Mouse (Mus musculus): ENCODE measurements around the gene Hs2st1. TPM values are rescaled to one million over a fixed set of nuclear protein-coding genes. Genes with fewer than 3 reads are reported as not detected.

Hs2st1 gene
- polyA plus RNA-seq, 1 experiment from 2014 or later: 6.1 TPM

DNA sequence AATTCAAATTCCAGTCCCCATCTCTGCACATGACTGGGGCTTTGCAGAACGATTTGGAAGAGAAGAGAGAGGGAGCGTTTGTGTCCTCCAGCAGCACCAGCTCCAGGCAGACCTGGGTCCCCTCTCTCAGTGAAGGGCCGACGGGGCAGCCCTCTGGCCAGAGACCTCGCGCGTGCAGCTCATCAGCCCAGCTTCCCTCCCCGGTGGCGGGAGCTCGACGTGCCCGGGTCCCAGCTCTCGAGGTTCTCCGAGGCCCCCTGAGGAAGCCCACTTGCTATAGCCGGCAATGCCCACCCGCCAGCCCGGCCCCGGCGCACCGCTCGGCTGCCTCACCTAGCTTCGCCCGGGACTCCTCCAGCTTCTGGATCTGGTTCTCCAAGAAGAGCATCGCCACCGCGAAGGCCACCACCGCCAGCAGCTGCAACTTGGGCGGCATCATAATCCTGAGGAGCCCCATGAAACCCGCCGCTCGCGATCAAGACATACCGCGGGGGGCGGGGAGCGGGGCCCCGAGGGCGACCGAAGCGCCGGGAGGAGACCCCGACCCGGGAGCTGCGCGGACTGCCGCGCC is 495 bp downstream of the Hs2st1 start:
- peaks cover 41% of the 10 kb centered on the region for H3K4me1 ChIP-seq (replicated peaks)
- ATAC-seq (replicated peaks; ENCODE audit: insufficient number of reproducible peaks, insufficient read depth, low FRiP score, low read depth): peak; percentile 8; the same call in 1 of the 2 replicates
- WGBS: under 1% methylated on average over 40 of the region's 47 CpGs

DNA sequence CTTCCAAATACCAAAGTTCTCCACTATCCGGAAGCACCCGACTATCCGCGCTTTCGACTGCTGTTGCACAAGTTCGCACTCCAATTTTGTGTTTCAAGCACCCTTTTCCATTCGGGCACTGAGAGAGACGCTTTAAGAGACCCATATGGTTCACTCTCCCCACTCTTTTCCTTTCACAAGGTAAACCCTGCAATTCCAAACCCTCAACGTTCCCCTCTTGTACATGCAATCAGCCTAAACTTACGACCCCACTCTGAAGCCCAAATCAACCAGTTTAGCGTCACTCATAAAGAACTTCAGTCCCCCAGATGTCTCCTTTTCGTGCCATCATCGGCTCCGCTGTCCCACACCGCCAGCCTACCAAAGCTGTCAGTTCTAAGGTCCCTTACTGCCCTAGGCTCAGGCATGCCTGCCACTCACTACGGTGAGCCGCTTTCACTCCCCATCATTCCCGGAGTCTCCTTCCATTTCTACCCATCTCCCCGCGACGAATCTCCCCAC is 1.1 kb downstream of the Hs2st1 start:
- no peaks in the 10 kb centered on the region for H3K9me3 ChIP-seq (replicated peaks)
- H3K4me2 ChIP-seq: peak overlapping the region; percentile 93
- no peaks in the 10 kb centered on the region for H3K27me3 ChIP-seq
- H3K4me1 ChIP-seq (replicated peaks): peaks cover 39% of the 10 kb centered on the region
- peak overlapping the region; percentile 86; the same call in 1 of the 2 replicates for H3K27ac ChIP-seq
- no peaks in the 10 kb centered on the region; the same call in 1 of the 2 replicates for H3K36me3 ChIP-seq
- peak overlapping the region; percentile 96 for H3K9ac ChIP-seq
- ATAC-seq (replicated peaks; ENCODE audit: insufficient number of reproducible peaks, insufficient read depth, low FRiP score, low read depth): no peak
- under 1% methylated on average over 21 of the region's 21 CpGs for WGBS
- peak overlapping the region; percentile 76 for H3K4me3 ChIP-seq

More for the DNA sequence above, 495 bp downstream of the Hs2st1 start:
- H3K36me3 ChIP-seq: no peaks in the 10 kb centered on the region; the same call in 1 of the 2 replicates
- H3K27me3 ChIP-seq: no peaks in the 10 kb centered on the region
- H3K9me3 ChIP-seq (replicated peaks): no peaks in the 10 kb centered on the region
- H3K9ac ChIP-seq: peak overlapping the region; percentile 96
- peak overlapping the region; percentile 86 for H3K27ac ChIP-seq
- peak overlapping the region; percentile 76 for H3K4me3 ChIP-seq
- H3K4me2 ChIP-seq: peak overlapping the region; percentile 93

GRCm38 (mm10) chr3:144565212-144565611 is 4.8 kb downstream of the Hs2st1 start:
- no peaks in the 10 kb centered on the region for H3K36me3 ChIP-seq
- no peaks in the 10 kb centered on the region for H3K9me3 ChIP-seq (replicated peaks)
- H3K9ac ChIP-seq: no peak overlapping the region
- ATAC-seq (replicated peaks; ENCODE audit: insufficient number of reproducible peaks, insufficient read depth, low FRiP score, low read depth): no peak
- H3K4me1 ChIP-seq (replicated peaks): peaks cover 26% of the 10 kb centered on the region
- 59% methylated on average over 7 of the region's 7 CpGs for WGBS
- H3K27ac ChIP-seq: no peak overlapping the region
- H3K4me2 ChIP-seq: no peak overlapping the region
- H3K27me3 ChIP-seq: no peaks in the 10 kb centered on the region
- no peak overlapping the region for H3K4me3 ChIP-seq

GRCm38 (mm10) chr3:144563916-144564315 is 6.1 kb downstream of the Hs2st1 start:
- 78% methylated on average over 7 of the region's 7 CpGs for WGBS
- no peak for ATAC-seq (replicated peaks; ENCODE audit: insufficient number of reproducible peaks, insufficient read depth, low FRiP score, low read depth)
- Histone ChIP-seq H3K4me3 (no peak overlapping the region), H3K4me1 (replicated peaks) (peaks cover 26% of the 10 kb centered on the region), H3K4me2 (no peak overlapping the region), H3K36me3 (no peaks in the 10 kb centered on the region), H3K27me3 (no peaks in the 10 kb centered on the region), H3K9ac (no peak overlapping the region), H3K9me3 (replicated peaks) (no peaks in the 10 kb centered on the region), H3K27ac (no peak overlapping the region)

- H3K9me3 ChIP-seq (replicated peaks): no peaks in the 10 kb centered on the region
- H3K27me3 ChIP-seq: no peaks in the 10 kb centered on the region
- no peak overlapping the region for H3K27ac ChIP-seq
- no peaks in the 10 kb centered on the region for H3K36me3 ChIP-seq
- H3K9ac ChIP-seq: peak overlapping the region; percentile 45; the same call in 1 of the 2 replicates
- peak overlapping the region; percentile 54 for H3K4me2 ChIP-seq
- WGBS: 43% methylated on average over 22 of the region's 22 CpGs
- peaks cover 34% of the 10 kb centered on the region for H3K4me1 ChIP-seq (replicated peaks)
- peak overlapping the region; percentile 28 for H3K4me3 ChIP-seq
- ATAC-seq (replicated peaks; ENCODE audit: insufficient number of reproducible peaks, insufficient read depth, low FRiP score, low read depth): no peak; the same call in 1 of the 2 replicates
These were observed 8.3 kb downstream of the Hs2st1 start for GRCm38 (mm10) chr3:144561511-144562250.

- Histone ChIP-seq H3K4me2 (no peak overlapping the region), H3K27ac (no peak overlapping the region), H3K9ac (no peak overlapping the region), H3K4me1 (replicated peaks) (peaks cover 28% of the 10 kb centered on the region), H3K27me3 (no peaks in the 10 kb centered on the region), H3K36me3 (no peaks in the 10 kb centered on the region), H3K4me3 (no peak overlapping the region), H3K9me3 (replicated peaks) (no peaks in the 10 kb centered on the region)
- no peak for ATAC-seq (replicated peaks; ENCODE audit: insufficient number of reproducible peaks, insufficient read depth, low FRiP score, low read depth)
- WGBS: 54% methylated on average over 5 of the region's 5 CpGs
These were observed 11.7 kb downstream of the Hs2st1 start for GRCm38 (mm10) chr3:144558274-144558673.

DNA sequence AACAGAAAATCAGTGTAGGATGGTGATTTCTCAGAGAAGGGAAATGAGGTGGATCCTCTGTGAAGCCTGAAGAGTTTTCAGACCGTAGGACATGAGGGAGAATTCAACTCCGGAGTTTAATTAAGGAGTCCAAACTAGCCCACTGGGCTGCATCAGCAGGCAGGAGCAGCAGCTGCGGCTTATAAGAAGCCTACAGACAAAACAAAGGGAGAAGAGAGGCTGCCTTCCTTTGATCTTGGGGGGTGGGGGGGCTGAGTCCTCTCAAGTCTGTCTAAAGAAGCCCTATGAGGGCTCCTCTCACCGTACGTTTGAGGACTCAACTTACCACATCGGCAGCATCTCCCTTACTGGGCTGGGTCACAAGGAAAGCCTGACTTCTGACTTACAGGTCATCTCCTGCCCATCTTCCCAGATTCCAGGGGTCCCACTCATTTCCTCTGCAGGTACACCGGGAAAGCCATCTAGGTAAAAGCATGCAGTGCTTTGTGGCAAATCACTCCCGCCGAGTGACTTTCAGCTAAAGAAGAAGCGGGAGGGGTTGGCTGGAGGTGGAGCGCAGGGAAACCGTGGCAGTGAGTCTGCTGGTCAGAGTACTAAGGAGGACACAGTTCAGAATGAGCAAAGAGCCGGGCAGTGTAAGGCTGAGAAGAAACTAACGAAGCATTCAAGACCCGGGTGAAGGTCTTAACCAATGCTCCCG is 13.2 kb downstream of the Hs2st1 start:
- H3K36me3 ChIP-seq: no peaks in the 10 kb centered on the region
- peak overlapping the region; percentile 4; the same call in 1 of the 2 replicates for H3K9ac ChIP-seq
- H3K4me2 ChIP-seq: peak overlapping the region; percentile 42
- no peaks in the 10 kb centered on the region for H3K27me3 ChIP-seq
- WGBS: 20% methylated on average over 16 of the region's 16 CpGs
- ATAC-seq (replicated peaks; ENCODE audit: insufficient number of reproducible peaks, insufficient read depth, low FRiP score, low read depth): 0 out of 2 replicates have a peak, but pooled peaks have one; percentile 27
- peaks cover 26% of the 10 kb centered on the region for H3K4me1 ChIP-seq (replicated peaks)
- H3K27ac ChIP-seq: no peak overlapping the region
- H3K9me3 ChIP-seq (replicated peaks): no peaks in the 10 kb centered on the region
- no peak overlapping the region; the same call in 1 of the 2 replicates for H3K4me3 ChIP-seq

- WGBS: 88% methylated on average over 7 of the region's 7 CpGs
- no peaks in the 10 kb centered on the region for H3K9me3 ChIP-seq (replicated peaks)
- H3K36me3 ChIP-seq: no peaks in the 10 kb centered on the region
- no peak overlapping the region for H3K4me2 ChIP-seq
- H3K27me3 ChIP-seq: no peaks in the 10 kb centered on the region
- H3K27ac ChIP-seq: no peak overlapping the region
- no peak overlapping the region for H3K4me3 ChIP-seq
- H3K4me1 ChIP-seq (replicated peaks): peaks cover 23% of the 10 kb centered on the region
- no peak overlapping the region for H3K9ac ChIP-seq
- no peak for ATAC-seq (replicated peaks; ENCODE audit: insufficient number of reproducible peaks, insufficient read depth, low FRiP score, low read depth)
These were observed 14.8 kb downstream of the Hs2st1 start for GRCm38 (mm10) chr3:144555144-144555543.

- Histone ChIP-seq H3K4me1 (replicated peaks) (peaks cover 23% of the 10 kb centered on the region), H3K27ac (no peak overlapping the region), H3K4me3 (no peak overlapping the region), H3K27me3 (no peaks in the 10 kb centered on the region), H3K4me2 (no peak overlapping the region), H3K9me3 (replicated peaks) (no peaks in the 10 kb centered on the region), H3K9ac (no peak overlapping the region), H3K36me3 (no peaks in the 10 kb centered on the region)
- WGBS: 77% methylated on average over 9 of the region's 9 CpGs
- ATAC-seq (replicated peaks; ENCODE audit: insufficient number of reproducible peaks, insufficient read depth, low FRiP score, low read depth): no peak
These were observed 15.5 kb downstream of the Hs2st1 start for GRCm38 (mm10) chr3:144554503-144554902.

GRCm38 (mm10) chr3:144553942-144554341 is 16.0 kb downstream of the Hs2st1 start:
- WGBS: 41% methylated on average over 7 of the region's 7 CpGs
- no peak overlapping the region for H3K9ac ChIP-seq
- ATAC-seq (replicated peaks; ENCODE audit: insufficient number of reproducible peaks, insufficient read depth, low FRiP score, low read depth): no peak
- H3K27ac ChIP-seq: no peak overlapping the region
- no peak overlapping the region for H3K4me3 ChIP-seq
- H3K27me3 ChIP-seq: no peaks in the 10 kb centered on the region
- H3K9me3 ChIP-seq (replicated peaks): no peaks in the 10 kb centered on the region
- H3K4me2 ChIP-seq: no peak overlapping the region
- H3K4me1 ChIP-seq (replicated peaks): peaks cover 23% of the 10 kb centered on the region
- H3K36me3 ChIP-seq: no peaks in the 10 kb centered on the region

DNA sequence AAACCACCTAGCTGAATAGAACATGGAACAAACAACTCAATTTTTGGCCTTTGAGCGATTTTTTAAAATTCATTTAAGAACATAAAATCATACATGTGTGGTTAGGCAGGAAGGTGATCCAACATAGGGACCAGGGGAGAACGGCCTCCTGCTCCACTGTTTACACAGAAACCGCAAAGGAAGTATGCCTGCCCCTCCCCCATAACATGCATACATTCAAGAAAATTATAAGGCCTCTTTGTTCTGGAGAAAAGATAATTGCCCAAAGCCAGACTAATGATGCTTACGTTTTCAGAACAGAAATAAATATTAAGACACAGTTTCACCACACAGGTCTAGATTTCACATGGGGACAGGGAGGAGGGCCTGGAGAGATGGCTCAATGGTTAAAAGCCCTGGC is 18.6 kb downstream of the Hs2st1 start:
- Histone ChIP-seq H3K4me2 (no peak overlapping the region), H3K4me3 (no peak overlapping the region), H3K9me3 (replicated peaks) (no peaks in the 10 kb centered on the region), H3K36me3 (no peaks in the 10 kb centered on the region), H3K9ac (no peak overlapping the region), H3K4me1 (replicated peaks) (peaks cover 8% of the 10 kb centered on the region), H3K27ac (no peak overlapping the region), H3K27me3 (no peaks in the 10 kb centered on the region)
- 64% methylated on average over 4 of the region's 4 CpGs for WGBS
- ATAC-seq (replicated peaks; ENCODE audit: insufficient number of reproducible peaks, insufficient read depth, low FRiP score, low read depth): no peak
